Mouse (Mus musculus) cerebellum, postnatal 36 days (tissue): ENCODE data around the gene Wipf2.
"Not testable (repeated sequence)": the region's sequence is repeated elsewhere in the genome, so short reads cannot be mapped to it uniquely, and the experiment has no call there.

Source experiments
- DNase-seq, 2 experiments: peaks; one replicate each; pipeline ENCODE4 v3.0.0; 2021 to 2022; ENCODE audit warnings: mixed read lengths in 2 of 2

Wipf2 gene

DNA sequence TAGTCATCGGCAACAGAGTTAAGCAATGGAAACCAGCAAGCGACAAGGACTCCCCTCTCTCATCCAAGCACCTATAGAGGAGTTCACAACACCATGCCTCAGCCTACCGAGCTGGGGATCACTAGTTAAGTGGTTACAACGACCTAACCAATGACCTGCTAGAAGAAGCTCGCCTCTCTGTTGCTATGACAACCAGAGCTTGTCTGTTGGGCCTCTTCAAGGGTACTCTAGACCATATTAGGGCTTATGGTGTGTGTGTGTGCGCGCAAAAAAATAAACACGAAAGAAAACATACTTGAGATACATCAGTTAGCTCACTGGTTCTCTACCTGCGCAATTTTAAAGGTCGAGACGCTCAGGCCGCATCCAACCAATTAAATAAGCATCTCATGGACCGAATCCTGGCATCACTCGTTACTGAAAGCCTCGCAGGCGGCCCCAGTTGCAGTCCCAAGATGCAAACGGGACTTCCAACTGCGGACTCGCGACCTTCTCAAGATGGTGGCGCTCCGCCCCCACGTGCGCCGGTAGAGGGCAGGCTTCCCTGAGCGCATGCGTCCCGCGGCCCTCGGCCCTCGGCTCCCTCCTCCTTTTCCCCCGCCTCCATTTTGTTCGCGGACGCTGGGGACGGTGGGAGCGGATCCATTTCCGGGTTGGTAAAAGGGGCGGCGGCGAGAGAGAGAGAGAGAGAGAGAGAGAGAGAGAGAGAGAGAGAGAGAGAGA is at the start of gene Wipf2:
Wipf2 (plus strand) TSS at position 611 of the 723 bp plus-strand sequence.
- DNase-seq: peak; percentile 94 to 97

- no peak for DNase-seq
These were observed 46.7 kb upstream of the Wipf2 start for GRCm38 (mm10) chr11:98816706-98817239.

- no peak for DNase-seq
These were observed 42.5 kb upstream of the Wipf2 start for GRCm38 (mm10) chr11:98820968-98821367.

DNA sequence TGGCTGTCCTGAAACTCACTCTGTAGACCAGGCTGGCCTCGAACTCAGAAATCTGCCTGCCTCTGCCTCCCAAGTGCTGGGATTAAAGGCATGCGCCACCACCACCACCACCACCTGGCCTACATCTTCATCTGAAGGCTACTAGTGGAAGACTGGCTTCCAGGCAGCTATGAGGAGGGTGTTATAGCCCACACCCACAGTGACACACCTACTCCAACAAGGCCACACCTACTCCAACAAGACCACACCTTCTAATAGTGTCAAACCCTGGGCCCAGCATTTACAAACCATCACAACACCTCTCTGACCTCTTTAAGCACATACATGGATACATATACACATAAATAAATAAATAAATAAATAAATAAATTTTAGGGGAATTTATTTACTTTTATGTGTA is 37.4 kb upstream of the Wipf2 start:
- not testable (repeated sequence) for DNase-seq

- DNase-seq: no peak
These were observed 35.6 kb upstream of the Wipf2 start for GRCm38 (mm10) chr11:98827877-98828276.

GRCm38 (mm10) chr11:98829091-98829775 is 34.2 kb upstream of the Wipf2 start:
- DNase-seq: peak; percentile 54 to 58

GRCm38 (mm10) chr11:98829875-98830274 is 33.6 kb upstream of the Wipf2 start:
- DNase-seq: peak; percentile 37 to 39

- no peak for DNase-seq
These were observed 28.1 kb upstream of the Wipf2 start for GRCm38 (mm10) chr11:98835296-98835695.

GRCm38 (mm10) chr11:98835725-98836124 is 27.7 kb upstream of the Wipf2 start:
- no peak for DNase-seq

GRCm38 (mm10) chr11:98836128-98836527 is 27.3 kb upstream of the Wipf2 start:
- DNase-seq: no peak

GRCm38 (mm10) chr11:98836651-98837141 is 26.7 kb upstream of the Wipf2 start, which contains the start of gene Rapgefl1:
Gene Rapgefl1, plus strand, starts transcription at chr11:98836785.
- DNase-seq: peak; percentile 81 to 86

- DNase-seq: peak; percentile 29 to 44
These were observed 26.2 kb upstream of the Wipf2 start for GRCm38 (mm10) chr11:98837231-98837704.

- DNase-seq: peak in 1 of 2 experiments; percentile 27
These were observed 25.5 kb upstream of the Wipf2 start for GRCm38 (mm10) chr11:98837917-98838316.

GRCm38 (mm10) chr11:98838512-98838911 is 24.9 kb upstream of the Wipf2 start:
- no peak for DNase-seq

- peak in 1 of 2 experiments; percentile 39 for DNase-seq
These were observed 24.0 kb upstream of the Wipf2 start for GRCm38 (mm10) chr11:98839402-98839801.

- no peak for DNase-seq
These were observed 23.5 kb upstream of the Wipf2 start for GRCm38 (mm10) chr11:98839897-98840296.

GRCm38 (mm10) chr11:98846016-98846415 is 17.4 kb upstream of the Wipf2 start:
- DNase-seq: peak; percentile 63 to 67

DNA sequence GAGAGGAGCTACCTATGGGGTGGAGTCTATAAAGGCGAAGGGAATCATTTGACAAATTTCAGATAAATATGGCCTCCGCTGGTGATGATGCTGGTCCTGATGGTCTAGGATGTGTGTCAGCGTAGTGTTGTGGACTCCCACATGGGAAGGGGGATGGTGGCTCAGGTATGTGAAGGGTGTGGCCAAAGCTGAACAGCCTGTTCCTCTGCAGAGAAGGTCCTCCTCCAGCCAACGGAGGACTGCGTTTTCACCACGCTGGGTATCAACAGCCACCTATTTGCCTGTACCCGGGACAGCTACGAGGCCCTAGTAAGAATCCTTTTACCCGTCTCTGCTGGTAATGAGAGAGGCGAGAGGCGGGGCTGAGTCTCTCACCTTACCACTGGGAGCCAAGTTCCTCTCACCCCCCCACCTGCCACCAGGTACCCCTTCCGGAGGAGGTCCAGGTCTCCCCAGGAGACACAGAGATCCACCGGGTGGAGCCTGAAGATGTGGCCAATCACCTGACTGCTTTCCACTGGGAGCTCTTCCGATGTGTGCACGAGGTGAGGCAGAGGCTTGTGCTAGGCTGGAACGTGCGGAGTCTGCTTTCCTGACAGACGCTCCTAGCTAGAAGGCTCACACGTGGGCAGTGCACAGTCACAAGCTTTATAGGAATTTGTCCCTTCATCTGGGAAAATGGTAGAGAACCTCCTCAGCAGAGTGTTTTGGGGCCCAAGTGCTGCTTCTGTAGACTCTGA is 16.4 kb upstream of the Wipf2 start:
- no peak for DNase-seq

- DNase-seq: no peak
These were observed 14.1 kb upstream of the Wipf2 start for GRCm38 (mm10) chr11:98849196-98849894.

GRCm38 (mm10) chr11:98850100-98851093 is 13.0 kb upstream of the Wipf2 start:
- no peak for DNase-seq

- DNase-seq: no peak
These were observed 9.3 kb upstream of the Wipf2 start for GRCm38 (mm10) chr11:98854116-98854515.
